Mouse (Mus musculus): Measurements from ENCODE around the gene Taf5l. TPM values are rescaled to one million over a fixed set of nuclear protein-coding genes. Genes with fewer than 3 reads are reported as not detected.

Gene Taf5l
- total and polyA plus RNA-seq, 3 experiments = 86.3 to 88.4 TPM; not detected in 1

DNA sequence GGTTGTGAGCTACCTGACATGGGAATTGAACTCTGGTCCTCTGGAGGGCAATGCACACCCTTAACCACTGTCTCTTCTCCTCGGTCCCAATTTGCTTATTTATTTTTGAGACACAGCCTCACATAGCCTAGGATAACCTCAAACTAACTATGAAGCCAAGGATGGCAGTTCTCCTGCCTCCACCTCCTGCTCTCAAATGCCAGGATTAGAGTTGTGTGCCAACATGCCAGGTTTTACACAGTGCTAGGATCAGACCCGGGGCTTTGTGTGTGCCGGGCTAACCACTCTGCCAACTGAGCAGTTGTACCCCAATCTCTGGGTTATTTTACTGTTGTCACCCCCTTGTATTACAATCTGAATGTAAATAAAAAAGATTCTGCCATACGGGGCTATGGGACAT is 43.7 kb downstream of the Taf5l start:
- no peaks in the 10 kb centered on the region for H3K27me3 ChIP-seq (ENCODE audit: control insufficient read depth in 1 of 2, insufficient read depth in 2 of 2, low read length in 2 of 2)
- H3K79me2 ChIP-seq (ENCODE audit: control insufficient read depth, insufficient read depth, low read length, poor library complexity) = peaks cover 20% of the 10 kb centered on the region
- H3K36me3 ChIP-seq (ENCODE audit: control insufficient read depth in 1 of 2, insufficient read depth in 2 of 2, low read length in 2 of 2) = peaks cover 8 to 34% of the 10 kb centered on the region in 2 experiments
- peak; percentile 17 for DNase-seq (ENCODE audit: low read depth, low spot score)
- H3K9me3 ChIP-seq (replicated peaks; ENCODE audit: insufficient read depth, low read length) = no peaks in the 10 kb centered on the region
- H3K4me1 ChIP-seq (ENCODE audit: control insufficient read depth in 1 of 2, insufficient read depth in 2 of 2, low read length in 2 of 2) = peaks cover 25 to 43% of the 10 kb centered on the region in 2 experiments
- no peak overlapping the region for H3K27ac ChIP-seq (ENCODE audit: control insufficient read depth, low read depth, low read length)
- H3K4me3 ChIP-seq (ENCODE audit: control insufficient read depth in 1 of 2, insufficient read depth in 1 of 2, low read depth in 2 of 2, low read length in 2 of 2) = no peak overlapping the region
- TF ChIP-seq MYB (IDR thresholded peaks at IDR 0.05; ENCODE audit: low read depth, low read length) (no peak), TAL1 (IDR thresholded peaks at IDR 0.05; ENCODE audit: low read length) (no peak)
- no peak overlapping the region for H3K9ac ChIP-seq (ENCODE audit: control insufficient read depth, low read depth, low read length, poor library complexity, severe bottlenecking)

DNA sequence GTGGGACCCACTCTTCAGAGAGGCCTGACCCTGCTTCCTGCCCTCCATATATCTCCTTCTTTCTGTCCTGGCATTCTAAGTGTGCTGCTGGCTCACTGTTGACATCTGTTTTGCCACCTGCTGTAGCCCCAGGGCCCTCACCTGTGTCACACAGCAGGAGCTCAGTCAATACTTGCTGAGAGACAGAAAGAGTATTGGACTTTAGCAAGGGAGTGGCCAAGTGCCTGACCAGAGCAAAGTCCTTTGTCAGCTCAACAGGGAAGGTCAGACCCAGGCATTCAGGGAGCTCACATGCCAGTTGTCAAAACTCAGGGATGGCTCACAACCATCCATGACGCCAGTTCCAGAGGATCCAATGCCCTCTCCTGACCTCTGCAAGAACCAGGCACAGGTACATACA is 47.7 kb downstream of the Taf5l start:
- H3K27ac ChIP-seq (ENCODE audit: control insufficient read depth, low read depth, low read length) = no peak overlapping the region
- no peaks in the 10 kb centered on the region for H3K27me3 ChIP-seq (ENCODE audit: control insufficient read depth in 1 of 2, insufficient read depth in 2 of 2, low read length in 2 of 2)
- H3K9ac ChIP-seq (ENCODE audit: control insufficient read depth, low read depth, low read length, poor library complexity, severe bottlenecking) = no peak overlapping the region
- peaks cover 8% of the 10 kb centered on the region; the same call in 1 of the 2 replicates for H3K79me2 ChIP-seq (ENCODE audit: control insufficient read depth, insufficient read depth, low read length, poor library complexity)
- no peaks in the 10 kb centered on the region for H3K9me3 ChIP-seq (replicated peaks; ENCODE audit: insufficient read depth, low read length)
- no peak for DNase-seq (ENCODE audit: low read depth, low spot score)
- H3K4me3 ChIP-seq (ENCODE audit: control insufficient read depth in 1 of 2, insufficient read depth in 1 of 2, low read depth in 2 of 2, low read length in 2 of 2) = no peak overlapping the region
- peaks cover 9 to 15% of the 10 kb centered on the region in 2 experiments for H3K4me1 ChIP-seq (ENCODE audit: control insufficient read depth in 1 of 2, insufficient read depth in 2 of 2, low read length in 2 of 2)
- peaks cover 8 to 15% of the 10 kb centered on the region in 2 experiments for H3K36me3 ChIP-seq (ENCODE audit: control insufficient read depth in 1 of 2, insufficient read depth in 2 of 2, low read length in 2 of 2)
- TF ChIP-seq JUND (IDR thresholded peaks at IDR 0.05; ENCODE audit: low read depth, low read length) (no peak), NELFE (IDR thresholded peaks at IDR 0.05; ENCODE audit: low read depth, low read length) (no peak), NRF1 (IDR thresholded peaks at IDR 0.05; ENCODE audit: insufficient read depth, low read depth, low read length, poor library complexity, severe bottlenecking) (no peak), TAL1 (IDR thresholded peaks at IDR 0.05; ENCODE audit: low read length) (no peak), GABPA (IDR thresholded peaks at IDR 0.05; ENCODE audit: low read depth, low read length) (no peak), CHD2 (IDR thresholded peaks at IDR 0.05; ENCODE audit: low read length) (no peak), HCFC1 (IDR thresholded peaks at IDR 0.05; ENCODE audit: low read depth, low read length) (no peak), MXI1 (IDR thresholded peaks at IDR 0.05; ENCODE audit: low read depth, low read length) (no peak), ZKSCAN1 (IDR thresholded peaks at IDR 0.05; ENCODE audit: low read depth, low read length) (no peak), CHD1 (IDR thresholded peaks at IDR 0.05; ENCODE audit: low read depth, low read length) (no peak), SMC3 (IDR thresholded peaks at IDR 0.05; ENCODE audit: low read depth, low read length) (no peak), KAT2A (conservative IDR thresholded peaks at IDR 0.05; ENCODE audit: low read depth, low read length) (no peak), UBTF (IDR thresholded peaks at IDR 0.05; ENCODE audit: borderline replicate concordance, insufficient read depth, low read depth, low read length) (no peak), MEF2A (IDR thresholded peaks at IDR 0.05; ENCODE audit: extremely low read depth, insufficient replicate concordance, low read depth, low read length, poor library complexity, severe bottlenecking) (no peak), RAD21 (IDR thresholded peaks at IDR 0.05; ENCODE audit: low read depth, low read length) (no peak), BHLHE40 (IDR thresholded peaks at IDR 0.05; ENCODE audit: borderline replicate concordance, low read depth, low read length) (no peak), MYC (IDR thresholded peaks at IDR 0.05; ENCODE audit: low read depth, low read length) (no peak), ZC3H11A (IDR thresholded peaks at IDR 0.05; ENCODE audit: low read depth, low read length) (no peak)
